Mouse (Mus musculus) lung, embryonic 16.5 days (tissue): ENCODE measurements around the gene Zfp28. TPM values are rescaled to one million over a fixed set of nuclear protein-coding genes. Genes with fewer than 3 reads are reported as not detected.

ENCODE experiments used
- ATAC-seq: fragments of 200-750 bp; cut with Nextera tagmentation; 2 replicates; pipeline ENCODE4 v1.8.0; 2017; ENCODE audit warnings: low read depth, mild to moderate bottlenecking, moderate library complexity
- H3K27ac ChIP-seq: fragments of 300-500 bp; sonication (generic); 2 replicates; pipeline ENCODE4 v1.5.1; 2014; ENCODE audit warnings: mild to moderate bottlenecking, control low read depth, low read length
- H3K27me3 ChIP-seq: fragments of 300-500 bp; sonication (generic); 2 replicates; pipeline ENCODE4 v1.6.1; 2014; ENCODE audit warnings: low read depth, low read length, mixed read lengths; ENCODE audit not compliant: control insufficient read depth, insufficient read depth
- H3K36me3 ChIP-seq: fragments of 300-500 bp; sonication (generic); 2 replicates; pipeline ENCODE4 v1.6.1; 2014; ENCODE audit warnings: low read length; ENCODE audit not compliant: control insufficient read depth, insufficient read depth
- H3K4me1 ChIP-seq: fragments of 300-500 bp; sonication (generic); replicated peaks from 2 replicates; pipeline ENCODE4 v1.6.1; 2014; ENCODE audit warnings: low read length, mixed read lengths; ENCODE audit not compliant: control insufficient read depth, insufficient read depth
- H3K4me2 ChIP-seq: fragments of 300-500 bp; sonication (generic); 2 replicates; pipeline ENCODE4 v1.6.1; 2014; ENCODE audit warnings: low read depth, low read length, control low read depth
- H3K4me3 ChIP-seq: fragments of 300-500 bp; sonication (generic); 2 replicates; pipeline ENCODE4 v1.5.1; 2014; ENCODE audit warnings: mild to moderate bottlenecking, low read length, control low read depth
- H3K9ac ChIP-seq: fragments of 300-500 bp; sonication (generic); 2 replicates; pipeline ENCODE4 v1.6.1; 2014; ENCODE audit warnings: low read length, control low read depth
- H3K9me3 ChIP-seq: fragments of 300-500 bp; sonication (generic); 2 replicates; pipeline ENCODE4 v1.6.1; 2016; ENCODE audit warnings: low read length; ENCODE audit not compliant: control insufficient read depth
- WGBS: fragments of 180-500 bp; shearing (Covaris S2); extraction: QIAGEN DNeasy Blood & Tissue Kit; methylation state at CpG from one replicate; pipeline ENCODE4 v1.1.7; 2014; 5-methylcytosine and 5-hydroxymethylcytosine counted together
- polyA plus RNA-seq: library from polyadenylated mRNA; unstranded; fragments of >200 nt; fragmentation: Nextera tagmentation; extraction: Ambion mirVana; gene quantifications from 2 replicates; pipeline ENCODE4 v1.2.1, GENCODE M21; 2015

Gene Zfp28
- polyA plus RNA-seq, 1 experiment from 2014 or later: 10.5 TPM

GRCm38 (mm10) chr7:6388971-6389370 is 5.9 kb downstream of the Zfp28 start:
- 85% methylated on average over 5 of the region's 5 CpGs for WGBS
- Histone ChIP-seq H3K4me1 (peaks cover 3% of the 10 kb centered on the region), H3K36me3 (peaks cover 16% of the 10 kb centered on the region), H3K4me3 (no peak overlapping the region), H3K9me3 (no peaks in the 10 kb centered on the region), H3K27me3 (no peaks in the 10 kb centered on the region), H3K27ac (no peak overlapping the region), H3K9ac (no peak overlapping the region), H3K4me2 (no peak overlapping the region)
- no peak for ATAC-seq

DNA sequence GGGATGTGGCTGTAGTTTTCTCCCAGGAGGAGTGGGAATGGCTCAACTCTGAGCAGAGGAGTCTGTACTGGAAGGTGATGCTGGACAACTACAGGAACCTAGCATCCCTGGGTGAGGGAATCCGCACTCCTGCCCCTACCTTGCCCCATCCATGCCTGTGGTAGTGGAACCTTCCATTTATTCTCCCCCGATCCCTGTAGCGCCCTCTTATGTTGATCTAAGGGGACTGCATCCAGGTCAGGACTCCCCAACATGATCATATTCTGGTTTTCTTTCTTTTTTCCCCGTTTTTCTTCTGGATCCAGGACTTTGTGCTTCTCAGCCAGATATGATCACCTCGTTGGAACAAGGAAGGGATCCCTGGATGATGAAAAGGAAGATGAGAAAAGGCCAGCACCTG is 6.4 kb downstream of the Zfp28 start:
- Histone ChIP-seq H3K4me2 (no peak overlapping the region), H3K27me3 (no peaks in the 10 kb centered on the region), H3K27ac (no peak overlapping the region), H3K9me3 (no peaks in the 10 kb centered on the region), H3K36me3 (peaks cover 19% of the 10 kb centered on the region), H3K4me3 (no peak overlapping the region), H3K4me1 (no peaks in the 10 kb centered on the region), H3K9ac (no peak overlapping the region)
- no peak for ATAC-seq
- 69% methylated on average over 5 of the region's 5 CpGs for WGBS

GRCm38 (mm10) chr7:6397996-6398975 is 15.2 kb downstream of the Zfp28 start, which contains the start of gene Smim17:
TSS of gene Smim17 (plus strand) at chr7:6398715.
- Histone ChIP-seq H3K9me3 (no peaks in the 10 kb centered on the region), H3K4me3 (peak within 1 kb of the TSS; percentile 56), H3K4me2 (peak within 1 kb of the TSS; percentile 75), H3K9ac (peak within 1 kb of the TSS; percentile 71), H3K27me3 (no peaks in the 10 kb centered on the region), H3K36me3 (peaks cover 9% of the 10 kb centered on the region; the same call in 1 of the 2 replicates), H3K27ac (no peak within 1 kb of the TSS), H3K4me1 (peaks cover 5% of the 10 kb centered on the region; the same call in 1 of the 2 replicates)
- ATAC-seq: peak; percentile 88
- WGBS: 25% methylated on average over 25 of the region's 25 CpGs

DNA sequence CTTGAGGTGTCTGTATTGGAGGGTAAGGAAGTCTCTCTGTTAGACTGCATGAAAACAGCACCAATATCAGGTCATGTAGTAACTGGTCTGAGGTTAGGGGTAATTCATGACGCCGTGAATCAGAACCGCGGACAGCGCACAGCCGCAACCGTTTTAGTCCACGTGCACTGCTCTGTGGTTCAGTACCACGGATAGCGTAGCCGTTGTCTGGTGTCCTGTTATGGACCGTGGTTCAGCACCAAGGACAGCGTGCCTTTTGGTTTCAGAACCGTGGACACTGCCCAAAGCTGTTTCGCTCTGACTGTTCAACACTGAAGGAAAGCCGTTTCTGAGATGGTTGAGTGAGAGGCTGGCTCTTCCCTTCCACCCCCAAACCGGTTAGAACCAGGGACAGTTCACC is 26.9 kb downstream of the Zfp28 start, which contains the start of gene Gm20715:
Gm20715 (plus strand) TSS at position 235 of the 400 bp plus-strand sequence.
- H3K27ac ChIP-seq: no peak within 1 kb of the TSS
- no peak within 1 kb of the TSS for H3K4me2 ChIP-seq
- no peaks in the 10 kb centered on the region for H3K27me3 ChIP-seq
- H3K4me3 ChIP-seq: no peak within 1 kb of the TSS
- H3K9ac ChIP-seq: no peak within 1 kb of the TSS
- H3K36me3 ChIP-seq: no peaks in the 10 kb centered on the region
- H3K9me3 ChIP-seq: no peaks in the 10 kb centered on the region
- ATAC-seq: peak; percentile 98
- 2% methylated on average over 17 of the region's 17 CpGs for WGBS
- H3K4me1 ChIP-seq: no peaks in the 10 kb centered on the region

DNA sequence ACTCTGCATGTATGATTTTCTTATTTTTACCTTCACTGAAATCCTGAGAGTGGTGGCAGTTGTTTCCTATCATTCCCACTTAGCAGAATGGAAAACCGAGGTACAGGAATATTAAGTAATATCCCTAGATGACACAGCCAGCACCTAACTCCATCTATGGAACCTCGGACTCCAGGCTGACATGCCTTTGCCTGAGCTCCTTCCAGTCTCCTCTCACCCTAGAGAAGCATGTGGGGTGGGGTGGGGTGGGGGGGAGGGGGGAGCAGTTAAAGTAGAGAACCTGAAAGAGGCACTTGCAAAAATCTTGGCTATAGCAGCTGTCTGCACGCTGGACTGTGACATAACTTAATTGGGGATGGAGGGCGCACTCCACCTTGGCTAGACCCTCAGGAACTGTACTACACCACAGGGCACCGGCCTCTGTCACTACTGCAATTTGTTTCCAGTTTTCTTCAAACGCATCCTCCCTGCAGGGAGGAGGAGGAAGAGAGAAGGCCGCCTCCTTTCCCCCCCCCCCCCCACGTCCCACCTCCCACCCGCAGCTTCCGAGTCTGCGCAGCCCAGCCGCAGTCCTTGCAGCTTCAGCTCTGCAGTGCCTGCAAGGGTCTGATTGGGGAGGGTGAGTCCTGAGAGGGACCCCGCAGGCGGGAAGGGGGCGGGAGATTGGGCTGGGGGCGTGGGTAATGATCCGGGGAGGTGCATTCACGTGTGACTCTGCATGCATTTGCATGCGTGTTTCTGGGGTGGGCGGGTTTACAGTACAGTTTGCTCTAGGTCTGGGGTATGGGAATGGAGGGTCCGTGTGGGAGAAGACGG is 31.7 kb downstream of the Zfp28 start:
- no peak for ATAC-seq

DNA sequence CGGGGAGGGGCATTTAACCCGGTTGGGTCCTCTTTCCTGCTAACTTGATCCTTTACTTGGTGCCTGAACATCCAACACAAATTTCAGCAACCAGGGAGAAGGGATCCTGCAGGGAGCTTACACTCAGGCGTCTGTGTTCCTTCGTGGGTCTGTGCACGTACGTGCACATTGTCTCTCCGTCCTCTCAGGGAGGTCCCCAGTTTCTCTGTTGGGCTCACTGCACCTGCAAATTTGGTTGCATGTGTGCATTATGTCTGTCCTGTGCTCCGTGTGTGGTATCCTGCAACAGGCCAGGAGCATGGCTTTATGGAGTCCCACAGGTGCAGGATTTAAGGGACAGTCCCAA is 32.3 kb downstream of the Zfp28 start:
- no peaks in the 10 kb centered on the region for H3K9me3 ChIP-seq

More for the DNA sequence above, 31.7 kb downstream of the Zfp28 start:
- H3K4me3 ChIP-seq: no peak overlapping the region
- 7% methylated on average over 21 of the region's 22 CpGs for WGBS
- no peak overlapping the region for H3K4me2 ChIP-seq
- no peaks in the 10 kb centered on the region for H3K9me3 ChIP-seq
- H3K36me3 ChIP-seq: no peaks in the 10 kb centered on the region
- no peak overlapping the region for H3K9ac ChIP-seq
- no peaks in the 10 kb centered on the region for H3K4me1 ChIP-seq
- H3K27me3 ChIP-seq: no peaks in the 10 kb centered on the region
- no peak overlapping the region for H3K27ac ChIP-seq

DNA sequence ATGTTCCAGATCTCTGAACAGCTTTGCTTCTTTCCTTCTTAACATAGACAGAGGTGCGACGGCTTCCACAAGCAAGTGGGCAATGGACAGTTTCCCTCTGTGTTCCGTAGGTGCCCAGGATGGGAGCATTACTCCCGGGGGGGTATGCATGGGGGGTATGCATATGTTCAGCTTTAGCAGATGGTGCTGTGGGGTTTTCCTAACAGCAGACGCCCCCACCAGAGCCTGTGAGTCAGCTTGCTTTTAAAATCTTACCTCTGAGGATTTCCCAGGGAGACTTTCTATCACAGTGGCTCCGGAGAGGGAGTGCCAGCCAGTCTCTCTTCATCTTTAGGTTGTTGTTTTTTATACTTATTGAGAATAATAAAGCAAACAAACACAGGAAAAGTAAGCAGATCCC is 36.8 kb downstream of the Zfp28 start:
- no peak overlapping the region for H3K4me3 ChIP-seq
- H3K27me3 ChIP-seq: no peaks in the 10 kb centered on the region
- ATAC-seq: no peak
- no peak overlapping the region for H3K4me2 ChIP-seq
- WGBS: 70% methylated on average over 6 of the region's 6 CpGs
- no peak overlapping the region for H3K27ac ChIP-seq
- no peaks in the 10 kb centered on the region for H3K4me1 ChIP-seq
- no peaks in the 10 kb centered on the region for H3K9me3 ChIP-seq
- H3K36me3 ChIP-seq: no peaks in the 10 kb centered on the region
- no peak overlapping the region for H3K9ac ChIP-seq

More for the DNA sequence above, 32.3 kb downstream of the Zfp28 start:
- WGBS: 24% methylated on average over 8 of the region's 8 CpGs
- Histone ChIP-seq H3K4me3 (no peak overlapping the region), H3K4me1 (no peaks in the 10 kb centered on the region), H3K27ac (no peak overlapping the region), H3K36me3 (no peaks in the 10 kb centered on the region), H3K9ac (no peak overlapping the region), H3K4me2 (no peak overlapping the region), H3K27me3 (no peaks in the 10 kb centered on the region)
- no peak for ATAC-seq

DNA sequence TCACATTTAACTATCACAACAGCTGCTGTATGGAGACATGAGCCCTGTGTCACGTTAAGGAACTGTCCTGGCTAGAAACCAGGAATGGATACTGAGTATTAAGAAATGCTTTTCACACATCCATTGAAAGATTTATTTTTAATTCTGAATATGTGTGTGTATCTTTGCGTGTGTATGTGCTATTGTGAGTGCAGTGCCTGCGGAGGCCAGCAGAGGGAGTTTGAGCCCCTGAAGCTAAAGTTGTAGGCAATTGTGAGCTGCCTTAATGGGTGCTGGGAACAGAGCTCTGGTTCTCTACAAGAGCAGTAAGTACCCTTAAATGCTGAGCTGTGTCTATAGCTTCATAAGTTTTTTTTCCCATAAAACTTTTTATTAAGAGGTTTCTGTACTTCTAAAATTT is 46.3 kb downstream of the Zfp28 start:
- 79% methylated on average over 3 of the region's 3 CpGs for WGBS
- Histone ChIP-seq H3K9ac (no peak overlapping the region), H3K4me2 (no peak overlapping the region), H3K9me3 (peaks cover 3% of the 10 kb centered on the region), H3K4me3 (no peak overlapping the region), H3K27me3 (no peaks in the 10 kb centered on the region), H3K36me3 (no peaks in the 10 kb centered on the region), H3K4me1 (no peaks in the 10 kb centered on the region), H3K27ac (no peak overlapping the region)
- ATAC-seq: no peak

DNA sequence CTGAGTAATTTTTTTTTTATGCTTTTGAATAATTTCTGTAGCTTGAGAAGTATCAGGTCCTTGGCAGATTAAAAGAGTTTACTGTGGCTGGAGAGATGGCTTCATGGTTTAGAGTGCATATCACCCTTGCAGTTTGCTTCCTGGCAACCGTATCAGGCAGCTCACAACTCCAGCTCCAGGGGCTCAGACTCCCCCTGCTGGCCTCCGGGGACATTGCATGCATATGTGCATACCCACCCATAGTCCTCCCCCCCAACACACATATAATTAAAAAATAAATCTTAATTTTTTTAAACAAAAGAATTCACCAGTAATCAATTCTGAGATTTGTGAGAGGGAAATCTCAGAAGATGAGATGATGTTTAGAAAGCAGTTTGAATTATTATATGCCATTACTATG is 47.2 kb downstream of the Zfp28 start:
- Histone ChIP-seq H3K27ac (no peak overlapping the region), H3K9me3 (peaks cover 3% of the 10 kb centered on the region), H3K4me3 (no peak overlapping the region), H3K9ac (no peak overlapping the region), H3K27me3 (no peaks in the 10 kb centered on the region), H3K4me2 (no peak overlapping the region), H3K4me1 (no peaks in the 10 kb centered on the region), H3K36me3 (no peaks in the 10 kb centered on the region)
- no peak for ATAC-seq
- 33% methylated on average over 2 of the region's 2 CpGs for WGBS
